Mouse (Mus musculus) activated CD4-positive, CD25-positive, alpha-beta regulatory T cell, adult 4 months (primary cell): Measurements from ENCODE around the gene Rrbp1. TPM values are rescaled to one million over a fixed set of nuclear protein-coding genes. Genes with fewer than 3 reads are reported as not detected.
A peak's percentile ranks its signal among the peaks of the same experiment; 100 is the strongest.

Experiments
- ATAC-seq: one replicate; pipeline ENCODE4 v1.8.0; 2017
- polyA plus RNA-seq, 2 experiments: library from polyadenylated mRNA; unstranded; fragments of 100-300 nt; shearing (Covaris generic); gene quantifications; one replicate each; pipeline ENCODE4 v1.2.1; 2017

The Rrbp1 gene
- polyA plus RNA-seq, 2 experiments from 2014 or later: 34.6 to 36.9 TPM

- ATAC-seq: peak; percentile 88
Observed at GRCm38 (mm10) chr2:143914760-143915599, 96.1 kb downstream of the Rrbp1 start, which contains the start of gene Dstn. Gene Dstn, plus strand, starts transcription at chr2:143915320.

GRCm38 (mm10) chr2:143914221-143914620 is 96.8 kb downstream of the Rrbp1 start:
- no peak for ATAC-seq

GRCm38 (mm10) chr2:143912199-143912598 is 98.9 kb downstream of the Rrbp1 start:
- no peak for ATAC-seq

- ATAC-seq: no peak
Observed at GRCm38 (mm10) chr2:143909230-143909629, 101.8 kb downstream of the Rrbp1 start.

GRCm38 (mm10) chr2:143904896-143905295 is 106.2 kb downstream of the Rrbp1 start:
- ATAC-seq: no peak

GRCm38 (mm10) chr2:143903376-143904045 is 107.6 kb downstream of the Rrbp1 start:
- ATAC-seq: no peak

- ATAC-seq: no peak
Observed at GRCm38 (mm10) chr2:143900821-143901351, 110.2 kb downstream of the Rrbp1 start.

- ATAC-seq: no peak
Observed at GRCm38 (mm10) chr2:143899470-143900220, 111.4 kb downstream of the Rrbp1 start.

Other genes with a start within 250 kb of the Rrbp1 start
- gene Bfsp1, start 148.1 kb downstream of the Rrbp1 start, polyA plus RNA-seq: under 1 TPM in 1 of 2 experiments, not detected in 1; 0.30 TPM
- gene Dstn, start 95.9 kb downstream of the Rrbp1 start, polyA plus RNA-seq: 10 to 100 TPM; 39.0 to 42.5 TPM
- gene Banf2, start 21.8 kb upstream of the Rrbp1 start, polyA plus RNA-seq: not detected